Mouse (Mus musculus): Measurements from ENCODE around the gene Lipc.

DNA sequence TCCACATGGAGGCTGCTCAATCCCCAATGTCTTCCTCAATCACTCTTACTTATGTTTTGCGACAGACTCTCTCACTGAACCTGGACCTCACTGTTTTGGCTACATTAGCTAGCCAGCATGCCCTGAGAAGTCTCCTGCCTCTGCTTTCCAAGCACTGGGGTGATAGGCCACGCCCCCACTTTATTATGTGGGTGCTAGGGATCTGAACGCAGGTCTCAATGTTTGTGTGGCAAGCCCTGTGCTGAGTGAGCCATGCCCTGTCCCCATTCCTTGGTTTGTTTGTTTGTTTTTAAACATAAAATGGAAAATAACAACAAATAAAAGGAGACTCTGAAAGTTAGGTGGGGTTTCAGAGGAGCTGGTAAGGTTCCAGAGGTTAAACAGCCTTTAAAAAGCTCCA, 7.4 kb upstream of the Lipc start:
- TF ChIP-seq GATA2 (IDR thresholded peaks at IDR 0.05; ENCODE audit: borderline replicate concordance, low read depth, low read length) (no peak), CTCF (IDR thresholded peaks at IDR 0.05; ENCODE audit: low read depth, low read length) (no peak), GATA1 (IDR thresholded peaks at IDR 0.05; ENCODE audit: borderline replicate concordance, low read length) (no peak), POLR2AphosphoS5 (IDR thresholded peaks at IDR 0.05; ENCODE audit: insufficient replicate concordance, low read depth, low read length) (no peak)
